Mouse (Mus musculus) lung, postnatal 0 days (tissue): ENCODE measurements around the gene Hydin.

ENCODE experiments used
- CTCF ChIP-seq: IDR thresholded peaks from 2 replicates; pipeline ENCODE4 v1.5.1; 2016; ENCODE audit warnings: antibody characterized with exemption, mild to moderate bottlenecking
- EP300 ChIP-seq: IDR thresholded peaks from 2 replicates; pipeline ENCODE4 v1.6.1; 2016; ENCODE audit warnings: antibody characterized with exemption, mild to moderate bottlenecking, control low read depth

GRCm38 (mm10) chr8:110636182-110636581, 369.4 kb downstream of the Hydin start:
- TF ChIP-seq CTCF, result no peak
- no peak for TF ChIP-seq EP300
